Mouse (Mus musculus): Measurements from ENCODE around the gene Ptgis. TPM values are rescaled to one million over a fixed set of nuclear protein-coding genes. Genes with fewer than 3 reads are reported as not detected.
"Not testable (repeated sequence)": the region's sequence is repeated elsewhere in the genome, so short reads cannot be mapped to it uniquely, and the experiment has no call there.

The Ptgis gene
- polyA plus RNA-seq, 1 experiment from 2014 or later, result 8.9 TPM

GRCm38 (mm10) chr2:167209900-167210299 is 30.5 kb downstream of the Ptgis start:
- no peaks in the 10 kb centered on the region for H3K4me1 ChIP-seq (replicated peaks; ENCODE audit: control insufficient read depth, insufficient read depth, low read length)
- no peaks in the 10 kb centered on the region for H3K27me3 ChIP-seq (replicated peaks; ENCODE audit: control insufficient read depth, insufficient read depth, low read length)
- no peak overlapping the region for H3K27ac ChIP-seq (ENCODE audit: low read depth, low read length)
- H3K4me2 ChIP-seq (replicated peaks; ENCODE audit: low read depth), result no peak overlapping the region
- no peaks in the 10 kb centered on the region for H3K9me3 ChIP-seq (ENCODE audit: control insufficient read depth)
- ATAC-seq, result no peak
- no peaks in the 10 kb centered on the region for H3K36me3 ChIP-seq (ENCODE audit: control insufficient read depth, insufficient read depth)
- no peak overlapping the region for H3K9ac ChIP-seq (ENCODE audit: low read depth, low read length)
- no peak for TF ChIP-seq CTCF (IDR thresholded peaks at IDR 0.05; ENCODE audit: low read depth)
- H3K4me3 ChIP-seq (ENCODE audit: low read depth, low read length), result no peak overlapping the region
- WGBS, result 67% methylated on average over 9 of the region's 9 CpGs

GRCm38 (mm10) chr2:167208984-167209383 is 31.4 kb downstream of the Ptgis start:
- no peak for ATAC-seq
- WGBS, result 53% methylated on average over 3 of the region's 3 CpGs
- no peaks in the 10 kb centered on the region for H3K27me3 ChIP-seq (replicated peaks; ENCODE audit: control insufficient read depth, insufficient read depth, low read length)

GRCm38 (mm10) chr2:167205918-167206629 is 34.3 kb downstream of the Ptgis start:
- ATAC-seq, result no peak

More at GRCm38 (mm10) chr2:167208984-167209383, 31.4 kb downstream of the Ptgis start:
- Histone ChIP-seq H3K4me3 (ENCODE audit: low read depth, low read length) (no peak overlapping the region), H3K4me2 (replicated peaks; ENCODE audit: low read depth) (no peak overlapping the region), H3K36me3 (ENCODE audit: control insufficient read depth, insufficient read depth) (no peaks in the 10 kb centered on the region), H3K27ac (ENCODE audit: low read depth, low read length) (no peak overlapping the region), H3K9me3 (ENCODE audit: control insufficient read depth) (no peaks in the 10 kb centered on the region), H3K4me1 (replicated peaks; ENCODE audit: control insufficient read depth, insufficient read depth, low read length) (no peaks in the 10 kb centered on the region), H3K9ac (ENCODE audit: low read depth, low read length) (no peak overlapping the region)
- TF ChIP-seq CTCF (IDR thresholded peaks at IDR 0.05; ENCODE audit: low read depth), result no peak

GRCm38 (mm10) chr2:167204686-167205085 is 35.7 kb downstream of the Ptgis start:
- H3K4me2 ChIP-seq (replicated peaks; ENCODE audit: low read depth); H3K4me1 ChIP-seq (replicated peaks; ENCODE audit: control insufficient read depth, insufficient read depth, low read length); H3K9me3 ChIP-seq (ENCODE audit: control insufficient read depth); H3K9ac ChIP-seq (ENCODE audit: low read depth, low read length); H3K36me3 ChIP-seq (ENCODE audit: control insufficient read depth, insufficient read depth); ATAC-seq; H3K4me3 ChIP-seq (ENCODE audit: low read depth, low read length); H3K27me3 ChIP-seq (replicated peaks; ENCODE audit: control insufficient read depth, insufficient read depth, low read length); H3K27ac ChIP-seq (ENCODE audit: low read depth, low read length): not testable (repeated sequence)
- WGBS, result 78% methylated on average over 5 of the region's 5 CpGs

More at GRCm38 (mm10) chr2:167205918-167206629, 34.3 kb downstream of the Ptgis start:
- Histone ChIP-seq H3K4me1 (replicated peaks; ENCODE audit: control insufficient read depth, insufficient read depth, low read length) (no peaks in the 10 kb centered on the region), H3K27me3 (replicated peaks; ENCODE audit: control insufficient read depth, insufficient read depth, low read length) (no peaks in the 10 kb centered on the region), H3K4me3 (ENCODE audit: low read depth, low read length) (no peak overlapping the region), H3K9me3 (ENCODE audit: control insufficient read depth) (no peaks in the 10 kb centered on the region), H3K9ac (ENCODE audit: low read depth, low read length) (no peak overlapping the region), H3K4me2 (replicated peaks; ENCODE audit: low read depth) (no peak overlapping the region), H3K36me3 (ENCODE audit: control insufficient read depth, insufficient read depth) (no peaks in the 10 kb centered on the region), H3K27ac (ENCODE audit: low read depth, low read length) (no peak overlapping the region)
- 89% methylated on average over 18 of the region's 18 CpGs for WGBS
- TF ChIP-seq CTCF (IDR thresholded peaks at IDR 0.05; ENCODE audit: low read depth), result no peak

GRCm38 (mm10) chr2:167203505-167204166 is 36.8 kb downstream of the Ptgis start:
- TF ChIP-seq CTCF (IDR thresholded peaks at IDR 0.05; ENCODE audit: low read depth), result peak; percentile 74
- no peak for ATAC-seq
- Histone ChIP-seq H3K9me3 (ENCODE audit: control insufficient read depth) (no peaks in the 10 kb centered on the region), H3K4me1 (replicated peaks; ENCODE audit: control insufficient read depth, insufficient read depth, low read length) (no peaks in the 10 kb centered on the region), H3K9ac (ENCODE audit: low read depth, low read length) (no peak overlapping the region), H3K4me3 (ENCODE audit: low read depth, low read length) (no peak overlapping the region), H3K27me3 (replicated peaks; ENCODE audit: control insufficient read depth, insufficient read depth, low read length) (no peaks in the 10 kb centered on the region), H3K4me2 (replicated peaks; ENCODE audit: low read depth) (no peak overlapping the region), H3K27ac (ENCODE audit: low read depth, low read length) (no peak overlapping the region), H3K36me3 (ENCODE audit: control insufficient read depth, insufficient read depth) (no peaks in the 10 kb centered on the region)
- 66% methylated on average over 7 of the region's 7 CpGs for WGBS

GRCm38 (mm10) chr2:167201463-167202291 is 38.7 kb downstream of the Ptgis start:
- Histone ChIP-seq H3K27me3 (replicated peaks; ENCODE audit: control insufficient read depth, insufficient read depth, low read length) (no peaks in the 10 kb centered on the region), H3K9ac (ENCODE audit: low read depth, low read length) (no peak overlapping the region), H3K36me3 (ENCODE audit: control insufficient read depth, insufficient read depth) (no peaks in the 10 kb centered on the region), H3K4me1 (replicated peaks; ENCODE audit: control insufficient read depth, insufficient read depth, low read length) (no peaks in the 10 kb centered on the region), H3K4me2 (replicated peaks; ENCODE audit: low read depth) (no peak overlapping the region), H3K27ac (ENCODE audit: low read depth, low read length) (no peak overlapping the region), H3K4me3 (ENCODE audit: low read depth, low read length) (no peak overlapping the region), H3K9me3 (ENCODE audit: control insufficient read depth) (no peaks in the 10 kb centered on the region)
- TF ChIP-seq CTCF (IDR thresholded peaks at IDR 0.05; ENCODE audit: low read depth), result no peak
- ATAC-seq, result no peak
- 47% methylated on average over 16 of the region's 16 CpGs for WGBS

Data from intestine, postnatal 0 days (tissue).